In the genomic region with DNA sequence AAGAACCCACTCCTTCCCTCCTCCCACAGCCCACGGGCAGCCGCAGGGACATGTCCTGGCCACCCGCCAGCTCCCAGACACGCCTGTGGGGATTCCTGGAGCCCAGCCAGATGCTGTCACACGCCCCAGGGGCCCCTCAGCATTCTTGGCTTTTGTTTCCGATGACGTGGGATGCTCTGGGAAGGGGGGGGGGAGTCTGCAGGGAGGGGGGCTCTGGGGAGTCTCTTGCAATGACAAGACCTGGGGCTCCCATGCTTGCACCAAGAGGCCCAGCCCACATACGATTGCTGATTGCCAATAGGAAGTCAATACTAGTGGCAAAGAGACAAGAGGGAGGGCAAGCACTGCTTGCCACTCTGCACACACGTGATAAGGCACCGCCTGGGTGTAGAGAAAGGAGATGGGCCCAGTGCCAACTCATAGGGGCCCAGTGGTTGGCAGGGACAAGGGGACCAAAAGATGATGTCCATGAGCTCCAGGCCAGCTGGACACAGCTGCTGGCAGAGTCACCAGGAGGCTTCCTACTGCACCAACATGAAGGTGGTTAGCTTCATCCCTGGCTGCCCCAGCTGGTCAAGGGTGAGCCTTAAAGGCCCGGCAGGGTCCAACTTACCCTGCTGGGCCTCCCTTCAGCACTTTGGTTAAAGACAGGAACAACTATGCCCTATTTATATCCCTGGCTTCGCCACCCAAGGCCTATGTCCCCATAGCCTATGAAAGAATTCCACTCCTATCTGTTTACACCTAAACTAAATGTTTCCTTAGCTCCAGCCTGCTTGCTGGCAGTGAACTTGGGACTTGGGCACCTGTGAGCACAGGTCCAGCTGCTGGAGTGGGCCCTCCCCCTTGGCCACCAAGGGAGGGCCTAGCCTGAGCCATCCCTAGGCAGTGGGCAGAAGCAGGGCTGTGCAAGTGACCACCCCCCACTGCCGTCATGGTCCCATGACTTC, we compare ENCODE assay signal across 7 mouse cellular contexts. TPM values are rescaled to one million over a fixed set of nuclear protein-coding genes. Genes with fewer than 3 reads are reported as not detected.
DNase-seq lines count a peak whose midpoint lies in the region; ATAC-seq lines count a peak whose summit lies in the region.

No protein-coding gene starts in this region.

- peak; percentile 56 for DNase-seq in urinary bladder, postnatal 14 days (ENCODE audit: low spot score)
- DNase-seq in urinary bladder, adult 2 months (ENCODE audit: low spot score): no peak
- peak; percentile 73 for DNase-seq in forebrain, embryonic 14.5 days (ENCODE audit: low spot score)
- peak; percentile 59 to 63 for DNase-seq in heart, postnatal 36 days
- DNase-seq in kidney, postnatal 36 days: peak; percentile 67 to 77
- DNase-seq in right cerebral cortex, postnatal 4 days: peak; percentile 52
- DNase-seq in ovary, postnatal 10 days (ENCODE audit: low spot score): no peak

- no peaks in the 10 kb centered on the region for H3K9me3 ChIP-seq in forebrain, embryonic 14.5 days (replicated peaks; ENCODE audit: control insufficient read depth, low read length)

- peaks cover 13% of the 10 kb centered on the region for H3K4me1 ChIP-seq in forebrain, embryonic 14.5 days (ENCODE audit: control insufficient read depth, insufficient read depth, low read length)

- peak overlapping the region; percentile 2; the same call in 1 of the 2 replicates for H3K27ac ChIP-seq in forebrain, embryonic 14.5 days (ENCODE audit: low read depth, low read length)

- intact Hi-C loops in heart, postnatal 36 days (cut with DNase I): loop anchor here (2.0 kb wide), 1 partner anchor 44 kb away; no protein-coding TSS in a partner anchor

- no peak overlapping the region for H3K4me3 ChIP-seq in forebrain, embryonic 14.5 days (ENCODE audit: low read depth, low read length)

- H3K36me3 ChIP-seq in forebrain, embryonic 14.5 days (ENCODE audit: control insufficient read depth, insufficient read depth, low read length): no peaks in the 10 kb centered on the region

- H3K27me3 ChIP-seq in forebrain, embryonic 14.5 days (replicated peaks; ENCODE audit: control insufficient read depth, insufficient read depth, low read length): no peaks in the 10 kb centered on the region

- WGBS in forebrain, embryonic 14.5 days: 23% methylated on average over 13 of the region's 13 CpGs

- peak overlapping the region; percentile 23; the same call in 1 of the 2 replicates for H3K4me2 ChIP-seq in forebrain, embryonic 14.5 days (ENCODE audit: low read length)

- H3K9ac ChIP-seq in forebrain, embryonic 14.5 days (ENCODE audit: low read length): no peak overlapping the region

- ATAC-seq in forebrain, embryonic 14.5 days: peak; percentile 83

RNA-seq across cellular contexts. Expression of a gene that starts 48.9 kb away (rescaled TPM):
- polyA plus RNA-seq in urinary bladder, adult 2 months (2012; rRNA removed): 20.4 and 39.0 TPM in 2 replicates
- 14.5 and 15.6 TPM in 2 replicates for polyA plus RNA-seq in forebrain, embryonic 14.5 days (2014; fragmentation: Nextera tagmentation; extraction: Ambion mirVana)
- total RNA-seq in heart, postnatal 36 days (2021): 10 to 100 TPM; 18.6 to 24.6 TPM

Comparison
In these comparisons a context has a peak if more than half of its experiments do, and no peak if none do; other contexts are left out.
1. DNase-seq: peak in urinary bladder, postnatal 14 days (single experiment), forebrain, embryonic 14.5 days (single experiment), heart, postnatal 36 days (2 of 2), kidney, postnatal 36 days (2 of 2) and right cerebral cortex, postnatal 4 days (single experiment); none in urinary bladder, adult 2 months (single experiment) and ovary, postnatal 10 days (single experiment).